Mouse (Mus musculus): Measurements from ENCODE around the gene Dhx34.

Gene Dhx34

GRCm38 (mm10) chr7:16210862-16211365 is 10.9 kb downstream of the Dhx34 start:
- DNase-seq (ENCODE audit: low read depth, low spot score): no peak

- DNase-seq (ENCODE audit: low read depth, low spot score): no peak
Measured at GRCm38 (mm10) chr7:16208781-16209665, 12.8 kb downstream of the Dhx34 start.

GRCm38 (mm10) chr7:16207496-16207895 is 14.3 kb downstream of the Dhx34 start:
- no peak for DNase-seq (ENCODE audit: low read depth, low spot score)

GRCm38 (mm10) chr7:16207076-16207475 is 14.8 kb downstream of the Dhx34 start:
- DNase-seq (ENCODE audit: low read depth, low spot score): no peak

GRCm38 (mm10) chr7:16204791-16205190 is 17.0 kb downstream of the Dhx34 start:
- no peak for DNase-seq (ENCODE audit: low read depth, low spot score)

GRCm38 (mm10) chr7:16203505-16203903 is 18.3 kb downstream of the Dhx34 start:
- DNase-seq (ENCODE audit: low read depth, low spot score): no peak

GRCm38 (mm10) chr7:16202756-16203504 is 18.9 kb downstream of the Dhx34 start:
- DNase-seq (ENCODE audit: low read depth, low spot score): no peak

GRCm38 (mm10) chr7:16201136-16201535 is 20.7 kb downstream of the Dhx34 start:
- DNase-seq (ENCODE audit: low read depth, low spot score): no peak

- no peak for DNase-seq (ENCODE audit: low read depth, low spot score)
Measured at GRCm38 (mm10) chr7:16198540-16198939, 23.3 kb downstream of the Dhx34 start.

GRCm38 (mm10) chr7:16197166-16197565 is 24.7 kb downstream of the Dhx34 start:
- no peak for DNase-seq (ENCODE audit: low read depth, low spot score)

- DNase-seq (ENCODE audit: low read depth, low spot score): peak; percentile 32
Measured at GRCm38 (mm10) chr7:16196616-16197015, 25.2 kb downstream of the Dhx34 start.

- no peak for DNase-seq (ENCODE audit: low read depth, low spot score)
Measured at GRCm38 (mm10) chr7:16193702-16194101, 28.1 kb downstream of the Dhx34 start.

- peak; percentile 63 for DNase-seq (ENCODE audit: low read depth, low spot score)
Measured at GRCm38 (mm10) chr7:16192315-16192714, 29.5 kb downstream of the Dhx34 start.

- no peak for DNase-seq (ENCODE audit: low read depth, low spot score)
Measured at GRCm38 (mm10) chr7:16187494-16187893, 34.3 kb downstream of the Dhx34 start.

GRCm38 (mm10) chr7:16183663-16184062 is 38.2 kb downstream of the Dhx34 start:
- DNase-seq (ENCODE audit: low read depth, low spot score): peak; percentile 69

GRCm38 (mm10) chr7:16178114-16178513 is 43.7 kb downstream of the Dhx34 start:
- DNase-seq (ENCODE audit: low read depth, low spot score): no peak

GRCm38 (mm10) chr7:16175542-16175931 is 46.3 kb downstream of the Dhx34 start:
- DNase-seq (ENCODE audit: low read depth, low spot score): no peak

- DNase-seq (ENCODE audit: low read depth, low spot score): peak; percentile 71
Measured at GRCm38 (mm10) chr7:16174597-16175541, 47.0 kb downstream of the Dhx34 start, which contains the start of gene Meis3. TSS of gene Meis3 (plus strand) at chr7:16175090.

GRCm38 (mm10) chr7:16173146-16173545 is 48.7 kb downstream of the Dhx34 start:
- no peak for DNase-seq (ENCODE audit: low read depth, low spot score)

- DNase-seq (ENCODE audit: low read depth, low spot score): no peak
Measured at GRCm38 (mm10) chr7:16172586-16173140, 49.2 kb downstream of the Dhx34 start.

- no peak for DNase-seq (ENCODE audit: low read depth, low spot score)
Measured at GRCm38 (mm10) chr7:16172141-16172581, 49.7 kb downstream of the Dhx34 start.
